In the genomic region with DNA sequence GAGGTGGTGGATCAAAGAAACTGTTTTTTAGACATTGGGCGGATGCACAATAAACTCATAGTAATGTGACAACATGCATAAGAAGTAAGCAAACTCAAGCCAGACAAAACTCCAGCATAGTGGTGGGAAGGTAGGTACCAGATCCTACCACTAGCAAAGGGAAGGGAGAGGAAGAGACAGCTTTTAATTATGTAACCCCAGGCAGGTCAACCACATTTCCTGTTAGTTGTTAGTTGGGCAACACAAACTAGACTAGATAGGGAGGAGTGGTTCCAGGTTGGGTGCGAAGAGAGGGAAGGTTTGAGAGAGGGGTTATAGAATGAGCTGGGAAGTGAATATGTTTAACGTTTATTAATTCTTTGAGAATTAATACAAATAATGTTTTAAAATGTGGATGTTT, we compare ENCODE assay signal across 17 mouse cellular contexts.
"Had no signal": no experiment of that assay in that cellular context is flagged by ENCODE, and none has a peak within 500 bp of the region (broad histone marks: within the 10 kb centered on the region; RNA-seq: fewer than 3 reads in every experiment).

No protein-coding gene starts in this region.

- H3K9me3 ChIP-seq: neural tube, embryonic 12.5 days; neural tube, embryonic 13.5 days; neural tube, embryonic 15.5 days; stomach, embryonic 15.5 days had no signal

- H3K9ac ChIP-seq: neural tube, embryonic 12.5 days; neural tube, embryonic 13.5 days; neural tube, embryonic 15.5 days; stomach, embryonic 15.5 days had no signal

- H3K4me2 ChIP-seq: neural tube, embryonic 12.5 days; neural tube, embryonic 13.5 days; neural tube, embryonic 15.5 days; stomach, embryonic 15.5 days had no signal

- H3K27ac ChIP-seq: neural tube, embryonic 12.5 days; neural tube, embryonic 13.5 days; neural tube, embryonic 15.5 days; stomach, embryonic 15.5 days; stomach, postnatal 0 days had no signal

- H3K4me3 ChIP-seq: neural tube, embryonic 12.5 days; neural tube, embryonic 13.5 days; neural tube, embryonic 15.5 days; stomach, embryonic 15.5 days had no signal

- H3K36me3 ChIP-seq: neural tube, embryonic 12.5 days; neural tube, embryonic 13.5 days; neural tube, embryonic 15.5 days; stomach, embryonic 15.5 days had no signal

- H3K27me3 ChIP-seq: neural tube, embryonic 12.5 days; neural tube, embryonic 13.5 days; neural tube, embryonic 15.5 days; stomach, embryonic 15.5 days had no signal

- DNase-seq: retina, postnatal 1 day; right cerebral cortex, adult 18-20 months; right cerebral cortex, postnatal 14 days; right cerebral cortex, postnatal 25 days; right cerebral cortex, postnatal 4 days; spleen, adult 18-20 months; thymus, adult 18-20 months; thymus, adult 2 months; thymus, postnatal 14 days; thymus, postnatal 25 days; thymus, postnatal 36 days; thymus, postnatal 4 days had no signal
